Mouse (Mus musculus): ENCODE measurements around the gene Iars.

Iars gene

GRCm38 (mm10) chr13:49681351-49682232, at the start of gene Iars:
TSS of gene Iars (plus strand) at chr13:49682100.
- peak; percentile 99 for DNase-seq (ENCODE audit: low spot score)

GRCm38 (mm10) chr13:49639965-49640364, 41.9 kb upstream of the Iars start:
- DNase-seq (ENCODE audit: low spot score) = no peak

GRCm38 (mm10) chr13:49642650-49643049, 39.2 kb upstream of the Iars start:
- DNase-seq (ENCODE audit: low spot score) = no peak

- DNase-seq (ENCODE audit: low spot score) = no peak
Observed at GRCm38 (mm10) chr13:49643669-49644362, 38.1 kb upstream of the Iars start.

- DNase-seq (ENCODE audit: low spot score) = peak; percentile 48
Observed at GRCm38 (mm10) chr13:49644731-49645529, 37.0 kb upstream of the Iars start.

GRCm38 (mm10) chr13:49646019-49646418, 35.9 kb upstream of the Iars start:
- DNase-seq (ENCODE audit: low spot score) = no peak

- DNase-seq (ENCODE audit: low spot score) = no peak
Observed at GRCm38 (mm10) chr13:49651136-49651535, 30.8 kb upstream of the Iars start.

GRCm38 (mm10) chr13:49651781-49652351, 30.0 kb upstream of the Iars start:
- no peak for DNase-seq (ENCODE audit: low spot score)

- peak; percentile 98 for DNase-seq (ENCODE audit: low spot score)
Observed at GRCm38 (mm10) chr13:49652481-49653179, 29.3 kb upstream of the Iars start, which contains the start of the genes Cenpp and Nol8. TSS of gene Cenpp (minus strand) at chr13:49652785. TSS of gene Nol8 (plus strand) at chr13:49653078.

- no peak for DNase-seq (ENCODE audit: low spot score)
Observed at GRCm38 (mm10) chr13:49653180-49653541, 28.7 kb upstream of the Iars start.

GRCm38 (mm10) chr13:49677793-49678192, 4.1 kb upstream of the Iars start:
- DNase-seq (ENCODE audit: low spot score) = no peak

- peak; percentile 11 for DNase-seq (ENCODE audit: low spot score)
Observed at GRCm38 (mm10) chr13:49682233-49682846, 440 bp downstream of the Iars start.

- peak; percentile 17 for DNase-seq (ENCODE audit: low spot score)
Observed at GRCm38 (mm10) chr13:49684266-49684665, 2.4 kb downstream of the Iars start.

- no peak for DNase-seq (ENCODE audit: low spot score)
Observed at GRCm38 (mm10) chr13:49691056-49691455, 9.2 kb downstream of the Iars start.

- no peak for DNase-seq (ENCODE audit: low spot score)
Observed at GRCm38 (mm10) chr13:49703216-49703779, 21.4 kb downstream of the Iars start.

GRCm38 (mm10) chr13:49706032-49706690, 24.3 kb downstream of the Iars start:
- no peak for DNase-seq (ENCODE audit: low spot score)

- no peak for DNase-seq (ENCODE audit: low spot score)
Observed at GRCm38 (mm10) chr13:49708311-49708710, 26.4 kb downstream of the Iars start.

- no peak for DNase-seq (ENCODE audit: low spot score)
Observed at GRCm38 (mm10) chr13:49712047-49712721, 30.3 kb downstream of the Iars start.

GRCm38 (mm10) chr13:49719310-49719709, 37.4 kb downstream of the Iars start:
- DNase-seq (ENCODE audit: low spot score) = no peak
